Mouse (Mus musculus) forebrain, embryonic 14.5 days (tissue): ENCODE measurements at regions not wholly inside any gene's neighbourhood (a gene's known extent, or its start where the extent isn't known, plus 50 kb on each side); places are given as distances from the start of the nearest gene placed in this dataset.

Experiments
- ATAC-seq: fragments of 200-750 bp; cut with Nextera tagmentation; 2 replicates; pipeline ENCODE4 v1.8.0; 2017; ENCODE audit warnings: mild to moderate bottlenecking, moderate library complexity
- DNase-seq: peaks from one replicate; pipeline ENCODE4 v3.0.0-alpha.2; 2015; ENCODE audit warnings: low spot score
- H3K27ac ChIP-seq: fragments of 300-500 bp; sonication (generic); 2 replicates; pipeline ENCODE4 v1.5.1; 2014; ENCODE audit warnings: low read depth, mild to moderate bottlenecking, control low read depth, low read length, moderate library complexity
- H3K27me3 ChIP-seq: fragments of 300-500 bp; sonication (generic); replicated peaks from 2 replicates; pipeline ENCODE4 v1.6.1; 2014; ENCODE audit warnings: low read length, control low read depth, mixed read lengths; ENCODE audit not compliant: control insufficient read depth, insufficient read depth
- H3K36me3 ChIP-seq: fragments of 300-500 bp; sonication (generic); 2 replicates; pipeline ENCODE4 v1.6.1; 2014; ENCODE audit warnings: low read length, control low read depth; ENCODE audit not compliant: control insufficient read depth, insufficient read depth
- H3K4me1 ChIP-seq: fragments of 300-500 bp; sonication (generic); 2 replicates; pipeline ENCODE4 v1.6.1; 2014; ENCODE audit warnings: antibody characterized with exemption, low read length, control low read depth; ENCODE audit not compliant: control insufficient read depth, insufficient read depth
- H3K4me2 ChIP-seq: fragments of 300-500 bp; sonication (generic); 2 replicates; pipeline ENCODE4 v1.6.1; 2014; ENCODE audit warnings: mild to moderate bottlenecking, control low read depth, low read length
- H3K4me3 ChIP-seq: fragments of 300-500 bp; sonication (generic); 2 replicates; pipeline ENCODE4 v1.5.1; 2014; ENCODE audit warnings: low read depth, low read length, control low read depth
- H3K9ac ChIP-seq: fragments of 300-500 bp; sonication (generic); 2 replicates; pipeline ENCODE4 v1.6.1; 2014; ENCODE audit warnings: mild to moderate bottlenecking, low read length, control low read depth, moderate library complexity
- H3K9me3 ChIP-seq: fragments of 300-500 bp; sonication (generic); replicated peaks from 2 replicates; pipeline ENCODE4 v1.6.1; 2016; ENCODE audit warnings: low read length, control low read depth, mixed read lengths; ENCODE audit not compliant: control insufficient read depth
- WGBS: fragments of 180-500 bp; shearing (Covaris S2); extraction: QIAGEN DNeasy Blood & Tissue Kit; methylation state at CpG from one replicate; pipeline ENCODE4 v1.1.7; 2014; 5-methylcytosine and 5-hydroxymethylcytosine counted together

- Histone ChIP-seq H3K9ac (no peak overlapping the region), H3K4me3 (no peak overlapping the region), H3K27me3 (no peaks in the 10 kb centered on the region), H3K4me2 (no peak overlapping the region), H3K27ac (no peak overlapping the region), H3K9me3 (no peaks in the 10 kb centered on the region), H3K4me1 (no peaks in the 10 kb centered on the region), H3K36me3 (no peaks in the 10 kb centered on the region)
- DNase-seq (no peak), ATAC-seq (no peak)
- WGBS: 88% methylated on average over 1 of the region's 1 CpGs
These were observed 800.7 kb upstream of the Pcdh9 start for GRCm38 (mm10) chr14:94691176-94691575.

- no peaks in the 10 kb centered on the region for H3K36me3 ChIP-seq
- DNase-seq: no peak
- H3K4me3 ChIP-seq: no peak overlapping the region
- no peaks in the 10 kb centered on the region for H3K27me3 ChIP-seq
- no peak overlapping the region for H3K9ac ChIP-seq
- H3K4me1 ChIP-seq: no peaks in the 10 kb centered on the region
- H3K27ac ChIP-seq: no peak overlapping the region
- no peaks in the 10 kb centered on the region for H3K9me3 ChIP-seq
- 61% methylated on average over 2 of the region's 3 CpGs for WGBS
- H3K4me2 ChIP-seq: no peak overlapping the region
- ATAC-seq: no peak
These were observed 787.2 kb upstream of the Pcdh9 start for GRCm38 (mm10) chr14:94677716-94678115.

GRCm38 (mm10) chr14:94653625-94654024 is 763.1 kb upstream of the Pcdh9 start:
- no peaks in the 10 kb centered on the region for H3K27me3 ChIP-seq
- no peak overlapping the region for H3K27ac ChIP-seq
- H3K9ac ChIP-seq: no peak overlapping the region
- WGBS: 60% methylated on average over 1 of the region's 1 CpGs
- no peaks in the 10 kb centered on the region for H3K36me3 ChIP-seq
- ATAC-seq (no peak), DNase-seq (peak; percentile 22)
- no peaks in the 10 kb centered on the region for H3K9me3 ChIP-seq
- no peak overlapping the region for H3K4me2 ChIP-seq
- no peaks in the 10 kb centered on the region for H3K4me1 ChIP-seq
- H3K4me3 ChIP-seq: no peak overlapping the region

- ATAC-seq (no peak), DNase-seq (no peak)
- Histone ChIP-seq H3K27ac (no peak overlapping the region), H3K36me3 (no peaks in the 10 kb centered on the region), H3K9ac (no peak overlapping the region), H3K4me1 (no peaks in the 10 kb centered on the region), H3K27me3 (no peaks in the 10 kb centered on the region), H3K4me3 (no peak overlapping the region), H3K4me2 (no peak overlapping the region), H3K9me3 (no peaks in the 10 kb centered on the region)
- WGBS: 76% methylated on average over 5 of the region's 5 CpGs
These were observed 724.5 kb upstream of the Pcdh9 start for GRCm38 (mm10) chr14:94615006-94615405.
